Mouse (Mus musculus) lung, postnatal 4 days (tissue): Measurements from ENCODE around the gene Gm3336.

ENCODE experiments used
- DNase-seq, 2 experiments: peaks; one replicate each; pipeline ENCODE4 v3.0.0; 2021

Gm3336 gene

DNA sequence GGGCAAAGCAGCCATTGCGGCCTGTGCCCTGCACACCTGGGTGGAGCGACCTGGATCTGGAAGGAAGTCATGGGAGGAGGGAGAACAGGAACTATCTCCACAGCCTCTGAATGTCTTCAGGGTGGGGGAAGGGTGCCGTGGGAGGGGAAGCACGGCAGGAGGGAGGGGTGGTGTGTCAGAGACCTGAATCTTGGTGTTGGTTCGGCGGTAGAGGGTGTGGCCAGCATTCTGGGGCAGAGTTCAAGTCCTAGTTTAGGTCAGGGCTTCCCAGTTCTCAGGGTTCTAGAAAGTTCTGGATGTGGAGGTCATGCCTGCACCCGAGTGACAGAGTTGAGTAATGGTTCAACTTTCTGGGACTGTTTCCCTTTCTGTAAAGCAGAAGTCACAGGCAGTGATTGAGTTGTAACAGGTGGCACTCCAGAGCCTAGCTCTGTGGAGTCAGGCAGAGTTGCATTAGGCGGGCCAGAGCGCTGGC is 1.5 kb downstream of the Gm3336 start:
- DNase-seq: peak; percentile 47 to 53

DNA sequence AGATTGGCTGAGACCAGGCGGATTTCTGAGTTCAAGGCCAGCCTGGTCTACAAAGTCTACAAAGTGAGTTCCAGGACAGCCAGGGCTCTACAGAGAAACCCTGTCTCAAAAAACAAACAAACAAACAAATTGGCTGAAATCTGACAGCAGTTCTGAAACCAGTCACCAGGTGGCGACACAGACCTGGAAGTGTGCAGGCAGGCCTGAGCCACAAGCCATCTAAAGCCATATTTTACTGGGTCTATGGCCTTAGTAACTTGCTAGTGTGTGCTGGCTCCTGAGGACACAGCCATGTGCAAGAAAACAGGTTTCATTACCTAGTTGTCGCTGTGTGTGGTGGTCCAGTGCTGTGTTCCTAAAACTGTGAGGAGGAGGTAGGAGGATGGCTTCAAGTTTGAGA is 2.4 kb downstream of the Gm3336 start:
- peak; percentile 63 to 88 for DNase-seq

DNA sequence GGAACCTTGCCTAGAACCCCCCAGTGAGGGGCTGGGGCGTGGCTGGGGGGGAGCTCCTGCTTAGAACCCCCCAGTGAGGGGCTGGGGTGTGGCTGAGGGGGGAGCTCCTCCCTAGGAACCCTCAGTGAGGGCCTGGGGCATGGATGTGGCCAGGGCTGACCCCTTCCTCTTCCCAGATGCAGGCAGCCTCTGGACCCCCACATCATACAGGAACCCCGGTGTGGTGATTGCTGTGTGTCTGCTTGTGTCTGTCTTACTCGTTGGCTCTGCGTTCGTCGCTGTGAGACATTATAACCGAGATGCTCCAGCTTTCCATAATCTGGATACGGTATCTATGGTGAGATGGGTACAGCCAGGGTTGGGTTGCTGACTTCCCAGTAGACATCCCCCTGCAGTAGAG is 3.3 kb downstream of the Gm3336 start:
- peak in 1 of 2 experiments; percentile 19 for DNase-seq

DNA sequence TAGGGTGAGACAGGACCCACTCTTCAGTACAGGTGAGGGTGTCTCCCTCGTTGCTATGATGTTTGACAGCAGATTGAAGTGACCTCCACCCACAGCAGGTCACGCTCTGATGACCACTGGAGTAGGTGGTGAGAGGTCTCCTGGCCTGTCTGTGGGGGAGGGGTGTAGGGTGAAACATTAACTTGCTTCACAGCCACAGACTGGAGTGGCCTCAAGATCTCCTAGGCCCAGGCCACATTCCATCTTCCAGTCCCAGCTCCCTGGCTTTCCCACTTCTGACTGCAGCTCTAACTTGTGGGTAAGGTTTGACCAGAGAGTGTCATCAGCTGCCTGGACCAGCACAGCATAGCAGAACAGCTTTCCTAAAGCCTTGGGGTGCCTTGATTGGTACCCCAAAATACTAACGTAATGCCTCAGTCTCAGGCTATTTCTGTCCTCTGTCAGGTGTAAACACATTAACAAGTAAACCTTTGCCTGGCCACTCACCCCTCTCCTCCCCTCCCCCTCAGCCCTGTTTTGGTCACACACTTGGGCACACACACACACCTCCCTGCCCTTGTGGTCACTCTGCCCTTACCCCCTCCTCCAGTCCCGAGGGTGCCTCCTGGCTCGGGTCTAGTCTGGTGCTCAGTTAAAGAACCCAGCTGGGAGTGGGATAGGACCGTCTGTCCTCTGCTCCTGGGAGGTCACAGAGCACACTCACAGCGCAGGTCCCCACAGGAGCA is 5.3 kb downstream of the Gm3336 start, which contains the start of gene Pde4c:
Gene Pde4c (plus strand): TSS at position 235 of the 725 bp plus-strand sequence.
- peak; percentile 71 to 85 for DNase-seq

DNA sequence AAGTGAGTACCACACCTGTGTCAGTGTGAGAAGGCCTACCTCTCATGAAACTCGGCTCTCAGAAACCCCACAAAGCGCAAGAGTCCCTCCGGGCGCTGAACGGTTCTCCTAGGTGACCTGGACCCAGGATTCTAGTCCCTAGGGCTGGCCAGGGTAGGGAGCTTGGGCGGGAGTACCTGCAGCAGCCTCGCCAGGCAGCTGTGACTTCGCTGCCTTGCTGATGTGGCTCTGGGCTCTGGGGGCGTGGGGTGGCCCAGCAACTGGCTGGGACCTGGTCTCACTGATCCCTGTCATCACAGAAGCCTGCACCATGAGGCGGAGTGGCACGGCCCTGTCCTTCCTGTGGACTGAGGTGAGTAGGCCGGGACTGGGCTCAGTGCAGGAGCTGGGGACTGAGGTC is 5.9 kb downstream of the Gm3336 start:
- peak in 1 of 2 experiments; percentile 22 for DNase-seq

DNA sequence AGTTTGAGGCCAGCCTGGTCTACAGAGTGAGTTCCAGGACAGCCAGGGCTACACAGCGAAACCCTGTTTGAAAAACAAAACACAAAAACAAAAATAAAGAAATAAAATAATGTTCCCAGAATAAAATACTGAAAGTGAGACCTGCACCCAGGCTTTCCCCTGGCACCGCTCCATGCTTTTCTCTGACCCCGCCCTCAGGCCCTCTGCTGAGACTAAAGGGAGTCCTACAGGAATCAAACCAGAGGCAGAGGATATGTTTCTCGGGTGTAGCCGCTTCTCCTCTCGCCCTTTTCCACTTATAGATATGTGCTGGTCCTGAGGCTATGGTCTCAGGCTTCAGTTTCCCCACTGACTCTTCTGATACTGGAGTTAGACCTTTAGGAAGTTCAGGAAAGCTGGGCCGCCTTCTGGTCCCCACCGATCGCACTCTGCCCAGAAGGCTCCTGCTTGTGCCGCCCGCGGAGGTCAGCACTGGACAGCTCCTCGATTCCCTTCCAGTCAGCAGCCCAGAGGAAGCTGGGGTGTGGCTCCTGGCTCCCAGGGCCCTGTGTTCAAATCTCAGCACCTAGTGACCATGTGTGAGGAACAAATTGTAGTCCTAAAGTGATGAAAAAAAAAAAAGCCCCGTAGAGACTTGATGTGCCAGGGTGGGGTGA is 7.6 kb downstream of the Gm3336 start:
- DNase-seq: peak; percentile 51 to 61

DNA sequence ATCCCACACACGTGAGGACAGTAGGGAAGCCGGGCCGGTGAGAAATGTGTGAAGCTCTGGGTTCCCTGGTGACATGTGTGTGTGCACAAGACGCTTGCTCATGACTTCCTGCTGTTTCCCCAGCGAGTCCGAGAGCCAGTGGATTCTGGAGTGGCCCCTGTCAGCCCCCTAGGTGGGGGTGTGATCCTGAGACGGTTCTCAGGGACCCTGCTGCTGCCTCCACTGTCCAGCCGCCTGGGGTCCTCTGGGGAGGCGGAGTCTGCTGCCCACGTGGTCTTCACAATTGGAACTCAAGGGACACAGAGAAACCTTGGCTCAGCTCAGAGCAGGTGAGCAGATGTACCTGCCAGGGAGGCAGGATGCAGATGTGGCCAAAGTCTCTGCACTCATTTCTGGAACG is 8.4 kb downstream of the Gm3336 start:
- DNase-seq: peak in 1 of 2 experiments; percentile 16

DNA sequence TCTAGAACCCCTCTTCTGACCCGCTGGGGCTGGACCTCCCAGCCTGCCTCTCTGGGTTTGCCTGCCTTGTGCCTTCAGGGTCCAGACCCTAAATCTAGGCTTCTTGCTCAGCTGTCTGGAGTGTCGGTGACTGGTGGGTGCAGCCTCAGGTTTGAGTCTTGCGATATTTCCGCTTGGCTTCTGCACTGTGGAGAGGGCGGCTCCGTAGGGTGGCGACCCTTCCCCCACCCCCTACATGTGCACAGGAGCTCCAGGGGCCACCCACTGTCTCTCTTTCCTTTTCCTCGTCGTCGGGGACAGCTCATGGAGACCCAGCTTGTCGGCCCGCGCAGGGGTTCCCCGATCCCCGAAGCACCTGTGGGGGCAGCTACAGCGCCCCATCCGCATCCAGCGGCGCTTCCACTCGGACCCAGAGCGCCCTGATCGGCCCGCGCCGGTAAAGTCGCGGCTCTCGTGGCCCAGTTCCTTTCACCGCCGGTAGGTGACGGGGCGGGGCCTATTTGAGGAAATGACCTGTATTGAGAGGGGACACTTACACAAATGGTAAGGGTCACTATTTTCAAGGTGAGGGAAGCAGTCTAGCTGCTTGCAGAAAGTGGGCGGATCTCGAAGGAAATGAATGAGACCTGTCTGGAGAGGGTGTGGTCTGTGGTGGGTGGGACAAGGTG is 11.6 kb downstream of the Gm3336 start:
- peak; percentile 55 to 61 for DNase-seq

DNA sequence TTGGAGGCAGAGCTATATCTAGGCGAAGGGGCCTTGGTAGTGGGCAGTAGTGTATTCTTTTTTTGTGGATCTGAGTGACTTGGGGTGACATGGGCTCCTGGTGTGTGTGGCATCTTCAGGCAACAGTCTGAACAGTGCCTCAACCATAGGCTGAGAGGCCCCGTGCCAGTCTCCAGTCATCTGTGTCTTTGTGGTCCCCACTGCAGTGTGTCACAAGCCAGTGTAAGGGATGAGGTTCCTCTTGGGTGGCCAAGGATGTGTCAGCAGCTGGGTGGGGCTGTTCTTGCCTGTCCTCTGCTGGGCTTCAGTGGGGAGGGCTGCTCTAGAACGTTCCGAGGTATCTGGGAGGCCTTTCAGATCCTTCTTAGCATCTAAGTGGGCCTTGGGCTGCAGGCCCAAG is 12.6 kb downstream of the Gm3336 start:
- DNase-seq: peak in 1 of 2 experiments; percentile 27

DNA sequence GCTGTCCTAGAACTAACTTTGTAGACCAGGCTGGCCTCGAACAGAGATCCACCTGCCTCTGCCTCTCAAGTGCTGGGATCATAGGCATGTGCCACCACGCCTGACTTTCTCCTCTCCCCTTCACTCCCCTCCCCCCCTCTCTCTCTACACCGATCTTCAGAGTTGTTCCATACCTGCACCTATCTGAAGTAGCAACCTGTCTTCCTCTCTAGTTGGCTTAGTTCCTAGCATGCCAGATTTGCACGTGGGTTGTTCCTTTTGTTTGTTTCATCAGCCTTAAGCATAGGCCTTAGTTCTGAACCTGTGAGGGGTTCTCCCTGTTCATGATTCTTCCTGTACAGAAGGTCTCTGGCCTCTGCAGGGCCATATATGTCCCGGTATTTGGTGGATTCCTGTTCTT is 19.4 kb downstream of the Gm3336 start:
- peak in 1 of 2 experiments; percentile 13 for DNase-seq

DNA sequence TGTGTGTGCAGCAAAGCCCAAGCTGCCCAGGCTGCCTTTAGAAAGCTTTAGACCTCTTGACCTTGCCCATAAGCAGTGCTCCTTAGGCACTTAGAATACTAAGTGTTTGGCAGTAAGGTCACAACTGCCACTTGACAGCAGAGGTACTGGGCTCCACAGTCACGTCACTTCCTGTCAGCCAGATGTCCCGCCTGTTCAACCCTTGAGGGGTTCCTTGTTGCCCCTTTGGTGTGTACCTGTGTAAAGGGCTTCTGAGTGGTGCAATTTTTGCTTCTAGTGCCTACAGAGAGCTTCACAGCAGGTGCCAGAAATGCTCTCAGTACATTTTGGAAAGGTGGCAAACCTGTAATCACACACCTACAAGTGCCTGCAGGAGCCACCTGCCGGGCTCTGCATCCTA is 19.9 kb downstream of the Gm3336 start:
- peak; percentile 70 to 87 for DNase-seq

DNA sequence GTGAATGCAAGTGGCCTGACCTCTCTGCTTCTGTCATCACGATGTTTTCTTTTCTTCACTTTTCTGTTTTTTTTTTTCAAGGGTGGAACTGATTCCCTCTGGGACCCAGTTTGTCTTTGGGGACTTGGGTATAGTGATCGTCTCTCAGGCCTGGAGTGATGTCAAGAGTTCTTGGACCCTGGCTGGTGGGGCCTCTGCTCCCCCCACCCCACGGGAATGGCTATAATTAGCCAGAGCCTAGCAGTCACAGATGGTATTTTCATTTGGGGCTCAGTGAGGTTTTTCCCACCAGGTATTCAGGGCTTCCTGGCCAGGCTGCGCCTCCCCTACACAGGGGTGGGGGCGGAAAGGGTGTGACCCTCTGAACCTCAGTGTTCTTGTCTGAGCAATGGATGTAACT is 23.3 kb downstream of the Gm3336 start:
- DNase-seq: peak in 1 of 2 experiments; percentile 6

DNA sequence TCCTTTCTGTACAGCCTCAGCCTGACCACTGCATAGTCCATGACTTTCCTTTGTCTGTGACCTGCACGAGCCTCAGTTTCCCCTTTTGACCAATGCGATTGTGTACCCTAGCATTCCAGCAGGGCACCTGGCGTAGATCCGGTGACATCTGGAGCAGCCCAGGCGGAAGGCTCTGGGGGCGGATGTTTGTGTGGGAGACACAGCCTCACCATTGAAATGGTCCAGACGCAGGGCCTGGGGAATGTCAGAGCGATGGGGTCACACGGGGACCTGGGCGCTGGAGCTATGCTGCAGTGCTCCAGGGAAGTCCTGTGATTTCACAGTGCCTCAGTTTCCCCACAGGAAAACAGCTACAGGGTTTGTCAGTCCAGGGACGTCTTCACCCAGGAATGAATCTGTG is 23.8 kb downstream of the Gm3336 start:
- peak in 1 of 2 experiments; percentile 17 for DNase-seq

DNA sequence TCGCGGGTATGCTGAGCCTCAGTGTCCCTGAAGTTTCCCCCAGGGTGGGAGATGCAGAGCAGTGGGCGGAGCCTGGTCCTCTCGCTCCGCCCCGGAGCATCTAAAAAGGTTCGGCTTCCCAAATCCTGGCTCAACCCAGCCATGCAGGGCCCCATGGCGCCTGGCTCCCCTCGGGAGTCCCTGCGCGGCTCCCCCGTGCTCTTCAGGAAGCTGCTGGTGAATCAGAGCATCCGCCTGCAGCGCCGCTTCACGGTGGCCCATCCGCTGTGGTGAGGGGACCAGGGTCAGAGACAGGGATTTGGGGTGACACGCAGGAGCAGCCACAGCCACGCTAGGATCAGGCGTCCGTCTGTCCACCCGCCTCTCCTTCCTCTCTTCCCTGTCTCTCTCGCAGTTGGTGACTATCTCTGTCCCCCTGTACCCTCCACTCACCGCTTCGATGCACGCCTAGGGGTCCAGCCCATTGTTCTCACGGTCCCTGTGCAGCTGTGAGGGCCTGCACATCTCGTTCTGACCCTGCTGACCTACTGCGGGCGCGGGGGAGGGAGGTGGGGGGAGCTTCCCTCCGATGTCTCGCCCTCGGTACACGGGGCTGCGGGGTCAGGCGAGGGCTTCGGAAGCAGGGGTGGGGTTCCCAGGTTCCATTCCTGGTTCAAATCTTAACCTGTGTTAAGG is 24.8 kb downstream of the Gm3336 start:
- DNase-seq: peak in 1 of 2 experiments; percentile 29

DNA sequence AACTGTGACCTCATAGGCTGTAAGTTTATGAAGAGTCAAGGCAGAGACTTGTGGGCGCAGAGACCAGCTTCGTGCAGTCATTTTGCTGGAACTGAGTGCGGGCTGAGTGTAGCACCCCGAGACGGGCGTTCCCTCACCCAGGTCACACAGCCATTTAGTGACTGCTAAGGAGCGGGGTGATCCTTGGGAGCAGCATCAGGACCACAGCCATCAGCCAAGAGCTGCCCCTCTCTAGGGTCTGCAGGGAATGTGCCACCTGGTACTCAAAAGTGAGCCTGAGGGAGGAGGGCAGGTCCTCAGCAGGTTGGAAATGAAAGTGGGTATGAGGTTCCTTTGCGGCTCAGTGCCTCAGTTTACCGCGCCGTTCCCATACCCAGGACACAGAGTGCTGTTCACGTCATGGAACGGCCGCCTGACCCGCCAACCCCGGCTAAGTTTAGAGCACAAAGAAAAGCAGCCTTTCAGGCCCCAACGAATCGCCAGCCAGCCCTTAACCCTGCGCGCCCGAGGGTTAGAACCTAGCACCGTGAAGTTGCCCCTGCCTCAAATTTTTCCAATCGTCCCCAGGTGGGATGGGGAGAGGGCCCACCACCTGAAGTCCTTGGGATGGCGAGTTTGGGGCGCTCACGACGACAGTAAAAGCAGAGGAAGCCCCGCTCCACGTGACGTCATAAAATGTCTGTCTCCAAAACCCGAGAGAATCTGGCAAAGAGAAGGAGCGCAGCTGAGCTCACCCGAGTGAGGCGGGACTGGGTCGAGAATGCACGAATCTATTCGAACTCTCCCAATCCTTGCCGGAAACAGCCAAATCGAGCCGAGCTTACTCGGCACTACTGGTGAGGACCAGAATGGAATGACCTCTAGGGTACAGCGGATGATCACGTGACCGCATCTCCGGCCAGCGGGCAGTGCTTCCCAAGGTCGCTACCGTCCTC is 25.6 kb downstream of the Gm3336 start:
- DNase-seq: peak; percentile 46 to 50

DNA sequence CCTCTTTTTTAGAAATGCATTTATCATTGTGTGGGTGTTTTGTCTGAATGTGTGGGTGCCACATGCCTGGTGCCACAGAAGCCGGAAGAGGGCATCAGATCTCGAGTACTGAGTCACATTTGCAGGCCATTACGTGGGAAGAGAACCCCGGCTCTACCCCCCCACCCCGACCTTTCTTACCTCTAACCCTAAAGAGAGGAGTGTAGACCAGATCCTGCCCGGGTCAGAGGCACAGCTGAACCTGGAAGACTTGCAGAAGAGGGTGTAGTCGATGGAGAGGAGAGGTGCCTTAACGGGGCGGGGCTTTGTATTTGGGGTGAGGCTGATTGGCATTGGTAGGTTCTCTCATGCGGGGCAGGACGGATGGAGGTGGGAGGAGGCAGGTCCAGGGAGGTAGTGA is 26.5 kb downstream of the Gm3336 start:
- peak in 1 of 2 experiments; percentile 21 for DNase-seq

DNA sequence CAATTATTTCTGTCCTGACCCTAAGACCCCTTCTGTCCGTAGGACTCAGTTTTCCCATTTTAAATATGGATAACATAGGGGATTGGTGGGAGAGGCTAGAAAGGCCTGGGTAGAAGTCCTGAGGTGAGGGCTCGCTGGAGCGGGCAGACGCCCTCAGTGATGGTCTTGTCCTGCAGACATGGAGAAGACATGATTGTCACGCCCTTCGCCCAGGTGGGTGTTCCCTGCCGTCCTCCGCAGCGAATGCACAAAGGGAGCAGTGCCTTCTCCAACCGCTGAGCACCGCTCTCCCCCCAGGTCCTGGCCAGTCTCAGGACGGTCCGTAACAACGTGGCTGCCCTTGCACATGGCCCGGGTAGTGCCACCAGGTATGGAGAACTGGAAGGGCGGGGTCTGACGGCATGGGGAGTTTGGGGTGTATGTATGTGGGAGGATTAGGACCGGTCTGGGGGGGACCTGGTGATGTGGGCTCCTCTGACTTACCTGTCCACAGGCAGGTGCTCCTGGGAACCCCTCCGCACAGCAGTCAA is 27.4 kb downstream of the Gm3336 start:
- DNase-seq: peak in 1 of 2 experiments; percentile 22

DNA sequence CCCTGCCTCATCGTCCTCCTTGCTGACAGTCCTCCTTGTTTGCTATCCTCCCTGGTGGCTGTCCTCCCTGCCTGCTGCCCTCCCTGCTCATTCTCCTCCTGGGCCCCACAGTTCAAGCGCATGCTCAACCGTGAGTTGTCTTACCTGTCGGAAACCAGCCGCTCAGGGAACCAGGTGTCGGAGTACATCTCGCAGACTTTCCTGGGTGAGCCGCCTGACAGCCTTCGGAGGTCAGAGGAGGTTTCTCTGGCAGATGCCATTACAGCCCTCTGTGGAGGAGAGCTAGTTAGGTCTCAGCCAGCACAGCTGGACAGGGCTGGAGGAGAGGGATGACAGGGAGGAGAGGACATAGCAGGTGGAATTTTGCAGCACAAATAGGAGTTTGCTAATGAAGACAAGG is 28.3 kb downstream of the Gm3336 start:
- peak in 1 of 2 experiments; percentile 19 for DNase-seq

DNA sequence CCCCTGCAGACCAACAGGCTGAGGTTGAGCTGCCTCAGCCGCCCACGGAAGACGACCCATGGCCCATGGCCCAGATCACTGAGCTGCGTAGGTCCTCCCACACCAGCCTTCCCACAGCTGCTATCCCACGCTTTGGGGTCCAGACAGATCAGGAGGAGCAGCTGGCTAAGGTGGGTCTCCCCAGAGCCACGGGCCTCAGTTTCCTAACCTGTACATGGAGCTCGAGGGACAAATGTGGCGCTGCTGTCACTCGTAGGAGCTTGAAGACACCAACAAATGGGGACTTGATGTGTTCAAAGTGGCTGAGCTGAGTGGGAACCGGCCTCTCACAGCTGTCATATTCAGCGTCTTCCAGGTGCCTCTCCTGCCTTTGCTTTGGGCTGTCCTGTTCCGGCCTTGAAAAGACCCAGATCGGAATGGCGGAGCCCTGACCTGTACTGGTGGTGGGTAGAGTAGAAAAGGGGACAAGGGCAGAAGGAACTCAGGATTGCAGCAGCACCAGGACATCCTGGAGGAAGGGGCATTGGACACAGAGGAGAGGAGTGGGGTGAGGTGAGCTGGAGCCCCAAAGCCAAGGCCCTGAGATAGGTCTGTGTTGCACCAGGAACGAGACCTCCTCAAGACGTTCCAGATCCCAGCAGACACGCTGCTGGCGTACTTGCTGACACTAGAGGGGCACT is 29.0 kb downstream of the Gm3336 start:
- DNase-seq: no peak

DNA sequence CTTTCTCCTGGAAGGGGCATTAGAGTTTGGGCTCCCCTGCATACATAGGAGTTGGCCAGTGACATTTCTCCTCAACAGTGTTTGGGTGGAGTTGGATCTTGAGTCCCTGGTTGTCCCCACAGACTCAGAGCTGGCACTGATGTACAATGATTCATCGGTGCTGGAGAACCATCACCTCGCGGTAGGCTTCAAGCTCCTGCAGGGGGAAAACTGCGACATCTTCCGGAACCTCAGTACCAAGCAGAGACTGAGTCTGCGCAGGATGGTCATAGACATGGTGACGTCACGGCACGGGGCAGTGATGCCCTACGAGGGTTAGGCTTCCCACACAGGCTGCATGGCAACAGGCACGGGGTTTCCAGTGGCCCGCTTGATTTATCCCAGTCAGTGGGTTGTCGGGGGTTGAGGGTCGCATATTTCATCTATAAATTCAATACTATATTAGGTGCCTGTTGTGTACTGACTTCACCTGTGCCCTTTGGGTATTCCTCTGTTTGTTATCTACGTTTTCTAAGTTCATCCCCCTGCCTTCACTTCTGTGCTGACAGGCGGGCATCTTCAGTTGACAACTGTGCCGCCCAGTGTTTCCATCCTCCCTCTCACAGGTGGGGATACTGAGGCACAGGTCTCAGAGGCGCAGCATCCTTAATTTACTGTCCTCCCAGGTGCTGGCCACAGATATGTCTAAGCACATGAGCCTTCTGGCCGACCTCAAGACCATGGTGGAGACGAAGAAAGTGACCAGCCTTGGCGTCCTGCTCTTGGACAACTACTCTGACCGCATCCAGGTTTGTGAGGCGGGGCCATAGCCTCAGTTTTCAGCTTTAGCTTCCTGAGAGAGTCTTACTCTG is 30.1 kb downstream of the Gm3336 start:
- DNase-seq: peak in 1 of 2 experiments; percentile 20
